Mouse (Mus musculus): Measurements from ENCODE around the gene Ptpn9.

- TF ChIP-seq CTCF (IDR thresholded peaks at IDR 0.05; ENCODE audit: insufficient read depth, low read depth, low read length) (no peak), POLR2A (IDR thresholded peaks at IDR 0.05; ENCODE audit: insufficient read depth, low read depth, low read length) (no peak)
These were observed 20.0 kb downstream of the Ptpn9 start for GRCm38 (mm10) chr9:57014766-57015165.

Measured in olfactory bulb, adult 2 months (tissue).